Mouse (Mus musculus) midbrain, embryonic 16.5 days (tissue): ENCODE results near the gene Itpa. TPM values are rescaled to one million over a fixed set of nuclear protein-coding genes. Genes with fewer than 3 reads are reported as not detected.

Experiments used
- ATAC-seq: fragments of 200-750 bp; cut with Nextera tagmentation; 2 replicates; pipeline ENCODE4 v1.8.0; 2017; ENCODE audit warnings: moderate TSS enrichment
- H3K27ac ChIP-seq: fragments of 300-500 bp; sonication (generic); 2 replicates; pipeline ENCODE4 v1.5.1; 2014; ENCODE audit warnings: mild to moderate bottlenecking, low read length, mixed read lengths
- H3K27me3 ChIP-seq: fragments of 300-500 bp; sonication (generic); 2 replicates; pipeline ENCODE4 v1.6.1; 2014; ENCODE audit warnings: low read depth, low read length, mixed read lengths; ENCODE audit not compliant: control insufficient read depth, insufficient read depth
- H3K36me3 ChIP-seq: fragments of 300-500 bp; sonication (generic); 2 replicates; pipeline ENCODE4 v1.6.1; 2014; ENCODE audit warnings: mild to moderate bottlenecking, low read length, moderate library complexity, mixed read lengths; ENCODE audit not compliant: control insufficient read depth, insufficient read depth
- H3K4me1 ChIP-seq: fragments of 300-500 bp; sonication (generic); 2 replicates; pipeline ENCODE4 v1.6.1; 2014; ENCODE audit warnings: mild to moderate bottlenecking, low read length, mixed read lengths; ENCODE audit not compliant: control insufficient read depth, insufficient read depth
- H3K4me2 ChIP-seq: fragments of 300-500 bp; sonication (generic); 2 replicates; pipeline ENCODE4 v1.6.1; 2014; ENCODE audit warnings: mild to moderate bottlenecking, low read length, mixed read lengths
- H3K4me3 ChIP-seq: fragments of 300-500 bp; sonication (generic); 2 replicates; pipeline ENCODE4 v1.5.1; 2014; ENCODE audit warnings: low read depth, mild to moderate bottlenecking, low read length, moderate library complexity, mixed read lengths
- H3K9ac ChIP-seq: fragments of 300-500 bp; sonication (generic); 2 replicates; pipeline ENCODE4 v1.6.1; 2014; ENCODE audit warnings: low read depth, low read length, mixed read lengths
- H3K9me3 ChIP-seq: fragments of 300-500 bp; sonication (generic); replicated peaks from 2 replicates; pipeline ENCODE4 v1.6.1; 2014; ENCODE audit warnings: mild to moderate bottlenecking, low read length, mixed read lengths; ENCODE audit not compliant: control insufficient read depth, poor library complexity, severe bottlenecking
- WGBS: fragments of 180-500 bp; shearing (Covaris S2); extraction: QIAGEN DNeasy Blood & Tissue Kit; methylation state at CpG from one replicate; pipeline ENCODE4 v1.1.7; 2014; 5-methylcytosine and 5-hydroxymethylcytosine counted together
- polyA plus RNA-seq: library from polyadenylated mRNA; unstranded; fragments of >200 nt; fragmentation: Nextera tagmentation; extraction: Ambion mirVana; gene quantifications from 2 replicates; pipeline ENCODE4 v1.2.1, GENCODE M21; 2015

Itpa gene
- polyA plus RNA-seq, 1 experiment from 2014 or later, result 136 TPM

DNA sequence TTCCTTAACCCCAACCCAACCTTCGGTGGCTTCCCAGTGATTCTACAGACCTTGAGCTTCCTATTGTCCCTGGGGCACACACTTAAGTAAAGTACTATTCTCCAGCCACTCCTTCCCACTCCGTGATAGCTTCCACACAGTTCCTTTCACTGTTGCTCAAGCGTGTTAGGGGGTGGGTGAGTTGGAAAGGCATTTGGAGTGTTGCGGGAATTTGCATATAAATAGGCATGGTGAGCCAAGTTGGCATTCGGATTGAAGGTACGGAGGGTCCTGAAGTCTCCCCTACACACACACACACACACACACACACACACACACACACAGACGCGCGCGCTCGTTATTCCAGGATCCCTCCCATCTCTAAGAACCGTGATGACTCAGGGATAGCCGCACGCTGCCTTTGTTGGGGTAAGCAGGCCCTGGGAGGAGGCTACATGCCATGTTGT is 30.4 kb downstream of the Itpa start:
- H3K4me2 ChIP-seq, result peak overlapping the region; percentile 100
- H3K27me3 ChIP-seq, result peaks cover 27% of the 10 kb centered on the region
- no peaks in the 10 kb centered on the region for H3K36me3 ChIP-seq
- no peak overlapping the region; the same call in 1 of the 2 replicates for H3K9ac ChIP-seq
- WGBS, result 1% methylated on average over 14 of the region's 14 CpGs
- peaks cover 14% of the 10 kb centered on the region for H3K4me1 ChIP-seq
- H3K4me3 ChIP-seq, result peak overlapping the region; percentile 55
- ATAC-seq, result 0 out of 2 replicates have a peak, but pooled peaks have one; percentile 32
- H3K27ac ChIP-seq, result no peak overlapping the region
- no peaks in the 10 kb centered on the region for H3K9me3 ChIP-seq

- no peak overlapping the region for H3K4me3 ChIP-seq
- H3K4me1 ChIP-seq, result no peaks in the 10 kb centered on the region
- H3K4me2 ChIP-seq, result no peak overlapping the region
- 73% methylated on average over 9 of the region's 9 CpGs for WGBS
- H3K27me3 ChIP-seq, result no peaks in the 10 kb centered on the region; the same call in 1 of the 2 replicates
- ATAC-seq, result 0 out of 2 replicates have a peak, but pooled peaks have one; percentile 18
- H3K9ac ChIP-seq, result no peak overlapping the region
- H3K36me3 ChIP-seq, result peaks cover 15% of the 10 kb centered on the region
- no peaks in the 10 kb centered on the region for H3K9me3 ChIP-seq
- H3K27ac ChIP-seq, result 0 out of 2 replicates have a peak overlapping the region, but pooled peaks have one; percentile 28
Measured at GRCm38 (mm10) chr2:130704040-130705001, 36.9 kb downstream of the Itpa start.

- Histone ChIP-seq H3K27ac (no peak overlapping the region), H3K9me3 (no peaks in the 10 kb centered on the region), H3K4me2 (no peak overlapping the region), H3K4me1 (no peaks in the 10 kb centered on the region), H3K36me3 (peaks cover 20% of the 10 kb centered on the region), H3K4me3 (no peak overlapping the region), H3K27me3 (no peaks in the 10 kb centered on the region), H3K9ac (no peak overlapping the region)
- no peak for ATAC-seq
- 67% methylated on average over 6 of the region's 6 CpGs for WGBS
Measured at GRCm38 (mm10) chr2:130705178-130705577, 37.8 kb downstream of the Itpa start.

DNA sequence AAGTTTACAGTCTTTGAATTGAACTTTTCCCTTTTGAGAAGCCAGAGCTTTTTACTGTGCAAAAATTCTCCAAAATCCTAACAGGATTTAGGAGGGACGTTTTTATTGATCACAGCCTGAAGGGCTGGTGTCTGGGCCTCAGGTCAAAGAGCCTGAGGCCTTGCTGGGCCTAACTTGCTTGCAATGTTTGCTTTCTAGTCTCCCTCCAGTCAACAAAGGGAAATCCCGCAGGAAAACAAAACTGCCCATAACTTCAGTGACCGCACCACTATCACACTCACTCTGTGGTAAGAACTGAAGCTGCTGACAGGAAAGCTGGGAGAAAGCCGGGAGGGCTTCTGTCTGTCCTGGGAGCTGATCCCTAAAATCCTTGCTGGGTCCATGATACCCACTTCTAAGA is 39.2 kb downstream of the Itpa start:
- WGBS, result 77% methylated on average over 4 of the region's 4 CpGs
- ATAC-seq, result no peak
- H3K27ac ChIP-seq, result no peak overlapping the region
- no peaks in the 10 kb centered on the region for H3K9me3 ChIP-seq
- H3K4me2 ChIP-seq, result no peak overlapping the region
- peaks cover 34% of the 10 kb centered on the region for H3K36me3 ChIP-seq
- no peaks in the 10 kb centered on the region for H3K4me1 ChIP-seq
- no peaks in the 10 kb centered on the region for H3K27me3 ChIP-seq
- no peak overlapping the region for H3K4me3 ChIP-seq
- no peak overlapping the region for H3K9ac ChIP-seq

GRCm38 (mm10) chr2:130707057-130707456 is 39.6 kb downstream of the Itpa start:
- no peak overlapping the region for H3K9ac ChIP-seq
- H3K4me1 ChIP-seq, result no peaks in the 10 kb centered on the region
- H3K4me2 ChIP-seq, result no peak overlapping the region
- H3K36me3 ChIP-seq, result peaks cover 38% of the 10 kb centered on the region
- H3K4me3 ChIP-seq, result no peak overlapping the region
- H3K27me3 ChIP-seq, result no peaks in the 10 kb centered on the region
- H3K9me3 ChIP-seq, result no peaks in the 10 kb centered on the region
- H3K27ac ChIP-seq, result no peak overlapping the region
- ATAC-seq, result no peak
- WGBS, result 63% methylated on average over 10 of the region's 10 CpGs

DNA sequence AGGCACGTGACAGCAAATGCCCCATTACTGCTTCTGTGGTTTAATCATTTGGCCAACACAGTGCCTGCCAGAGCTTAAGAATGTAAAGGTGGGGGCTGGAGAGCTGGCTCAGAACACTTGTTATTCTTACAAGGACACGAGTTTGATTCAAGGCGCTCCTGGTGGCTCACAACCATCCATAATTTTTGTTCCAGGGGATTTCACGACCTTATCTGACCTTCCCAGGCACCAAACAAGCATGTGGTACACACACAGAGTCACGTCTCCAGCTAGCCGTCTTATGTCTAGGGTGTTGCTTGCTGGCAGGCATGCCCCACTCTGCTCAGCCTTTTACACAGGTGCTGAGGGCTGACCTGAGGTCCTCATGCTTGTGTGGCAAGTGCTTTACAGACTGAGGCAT is 50.5 kb downstream of the Itpa start:
- H3K27ac ChIP-seq, result no peak overlapping the region
- H3K4me1 ChIP-seq, result no peaks in the 10 kb centered on the region
- no peak for ATAC-seq
- 75% methylated on average over 6 of the region's 6 CpGs for WGBS
- peaks cover 51% of the 10 kb centered on the region for H3K36me3 ChIP-seq
- H3K9me3 ChIP-seq, result no peaks in the 10 kb centered on the region
- H3K4me3 ChIP-seq, result no peak overlapping the region
- H3K4me2 ChIP-seq, result no peak overlapping the region
- no peaks in the 10 kb centered on the region for H3K27me3 ChIP-seq
- H3K9ac ChIP-seq, result no peak overlapping the region

DNA sequence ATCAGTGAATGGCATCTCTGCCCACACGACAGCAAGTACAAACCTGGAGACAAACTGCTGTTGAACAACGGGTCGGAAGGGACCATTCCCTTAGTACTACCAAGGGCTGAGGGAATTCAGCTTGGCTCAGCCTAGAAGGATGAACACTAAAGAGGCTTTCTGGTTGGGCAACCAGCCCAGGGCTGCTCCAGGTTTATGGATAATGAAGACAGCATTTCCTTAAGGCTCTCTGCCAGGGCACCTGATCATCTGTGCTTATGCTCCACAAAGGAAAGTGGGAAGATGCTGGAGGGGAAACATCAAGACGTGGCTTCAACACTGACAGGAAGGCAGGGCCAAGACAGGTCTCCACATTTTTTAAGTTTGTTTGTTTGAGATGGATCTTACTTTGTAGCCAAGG is 57.0 kb downstream of the Itpa start:
- Histone ChIP-seq H3K27ac (no peak overlapping the region), H3K9ac (no peak overlapping the region), H3K4me1 (no peaks in the 10 kb centered on the region), H3K4me3 (no peak overlapping the region), H3K36me3 (peaks cover 67% of the 10 kb centered on the region), H3K27me3 (no peaks in the 10 kb centered on the region), H3K9me3 (no peaks in the 10 kb centered on the region), H3K4me2 (no peak overlapping the region)
- WGBS, result 84% methylated on average over 4 of the region's 4 CpGs
- ATAC-seq, result no peak

DNA sequence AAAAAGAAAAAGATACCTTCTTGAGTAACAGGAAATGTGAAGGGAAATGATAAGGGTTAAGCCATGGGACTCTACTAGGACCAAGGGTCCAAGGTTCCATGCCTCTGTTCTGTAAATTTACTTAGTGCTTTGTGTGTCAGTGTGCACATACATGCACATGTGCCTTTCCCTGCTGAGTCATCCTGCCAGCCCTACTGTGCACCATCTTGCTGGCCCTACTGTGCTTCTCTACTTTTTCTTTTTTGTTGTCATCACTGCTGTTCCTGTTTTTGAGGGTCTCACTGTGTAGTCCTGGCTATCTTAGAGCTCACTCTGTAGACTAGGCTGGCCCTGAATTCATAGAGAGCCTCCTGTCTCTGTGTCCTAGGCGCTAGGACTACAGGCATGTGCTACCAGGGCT is 60.3 kb downstream of the Itpa start:
- H3K4me3 ChIP-seq, result no peak overlapping the region
- no peak overlapping the region for H3K27ac ChIP-seq
- ATAC-seq, result no peak
- H3K9me3 ChIP-seq, result no peaks in the 10 kb centered on the region
- H3K4me1 ChIP-seq, result no peaks in the 10 kb centered on the region
- no peak overlapping the region for H3K4me2 ChIP-seq
- H3K36me3 ChIP-seq, result peaks cover 76% of the 10 kb centered on the region
- no peak overlapping the region for H3K9ac ChIP-seq
- 87% methylated on average over 1 of the region's 1 CpGs for WGBS
- no peaks in the 10 kb centered on the region for H3K27me3 ChIP-seq

GRCm38 (mm10) chr2:130728906-130729585 is 61.6 kb downstream of the Itpa start:
- peaks cover 68% of the 10 kb centered on the region for H3K36me3 ChIP-seq
- H3K9me3 ChIP-seq, result no peaks in the 10 kb centered on the region
- H3K9ac ChIP-seq, result no peak overlapping the region
- H3K4me3 ChIP-seq, result no peak overlapping the region
- no peaks in the 10 kb centered on the region for H3K4me1 ChIP-seq
- H3K27ac ChIP-seq, result no peak overlapping the region
- no peak overlapping the region for H3K4me2 ChIP-seq
- H3K27me3 ChIP-seq, result no peaks in the 10 kb centered on the region
- WGBS, result 96% methylated on average over 2 of the region's 2 CpGs
- no peak for ATAC-seq
